Mouse (Mus musculus): ENCODE measurements around the gene Eya2.

DNA sequence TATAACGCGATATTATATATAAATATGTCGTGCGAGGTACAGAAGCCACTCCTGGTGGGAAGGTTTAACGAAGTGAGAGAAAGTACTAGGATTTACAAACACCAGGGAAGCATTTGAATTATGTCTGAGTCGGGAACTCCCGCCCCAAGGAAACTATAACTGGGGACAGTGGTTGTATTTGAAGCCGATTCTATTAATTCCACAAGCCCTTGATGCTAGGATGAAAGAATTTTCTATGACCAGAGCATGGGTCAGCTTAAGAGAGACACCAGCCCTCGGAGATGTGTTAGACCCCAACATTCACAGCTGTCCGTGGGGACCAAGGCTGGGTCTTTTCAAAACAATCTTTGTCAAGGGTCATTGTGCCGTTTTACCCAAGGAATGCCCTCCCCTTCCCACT, 1.3 kb downstream of the Eya2 start:
- TF ChIP-seq CTCF (IDR thresholded peaks at IDR 0.05; ENCODE audit: low read depth, low read length), result no peak
- TF ChIP-seq POLR2AphosphoS5 (IDR thresholded peaks at IDR 0.05; ENCODE audit: insufficient replicate concordance, low read depth, low read length), result no peak
- TF ChIP-seq GATA1 (IDR thresholded peaks at IDR 0.05; ENCODE audit: borderline replicate concordance, low read length), result no peak
- TF ChIP-seq TAL1 (conservative IDR thresholded peaks at IDR 0.05; ENCODE audit: low read depth, low read length), result no peak
- no peak for TF ChIP-seq GATA2 (IDR thresholded peaks at IDR 0.05; ENCODE audit: borderline replicate concordance, low read depth, low read length)

Measured in G1E (cell line).